In the genomic region with DNA sequence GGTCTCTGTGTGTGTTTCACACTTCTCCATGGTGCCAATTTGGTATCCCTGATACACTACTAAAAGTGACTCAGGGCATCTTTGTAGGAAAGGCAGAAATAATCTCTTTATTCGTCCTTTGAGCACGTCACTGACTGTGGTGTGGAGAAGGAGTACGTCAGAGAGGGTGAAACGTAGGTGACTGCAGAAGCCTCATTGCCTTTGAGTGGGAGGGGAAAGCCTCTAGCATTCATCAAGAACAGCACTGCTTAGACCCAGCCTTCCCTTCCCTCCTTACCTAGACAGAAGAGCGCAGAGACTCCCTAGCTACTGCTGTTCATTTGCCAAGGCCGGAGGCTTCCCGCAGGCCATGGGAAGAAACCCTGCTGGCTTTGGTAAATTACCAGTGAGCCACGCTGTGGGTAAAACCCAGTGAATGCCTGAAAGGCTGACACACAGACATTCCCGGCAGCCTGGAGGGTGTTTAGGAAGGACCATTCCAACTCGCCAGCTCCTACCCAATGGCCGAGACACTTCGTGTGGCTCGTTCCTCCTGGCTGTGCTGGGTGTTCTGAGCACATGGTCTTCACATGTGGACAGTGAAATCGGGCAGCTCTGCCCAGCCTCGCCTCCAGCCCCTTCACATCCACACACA, we compare ENCODE assay signal across 24 mouse cellular contexts. TPM values are rescaled to one million over a fixed set of nuclear protein-coding genes. Genes with fewer than 3 reads are reported as not detected.
DNase-seq lines count a peak whose midpoint lies in the region; ATAC-seq lines count a peak whose summit lies in the region.
"Had no signal": no experiment of that assay in that cellular context is flagged by ENCODE, and none has a peak within 500 bp of the region (broad histone marks: within the 10 kb centered on the region; RNA-seq: fewer than 3 reads in every experiment).

No protein-coding gene starts in this region.

- H3K4me3 ChIP-seq in heart, embryonic 10.5 days, result no peak overlapping the region
- H3K4me3 ChIP-seq in heart, embryonic 12.5 days, result no peak overlapping the region
- no peak overlapping the region for H3K4me3 ChIP-seq in neural tube, embryonic 15.5 days (replicated peaks)
- H3K4me3 ChIP-seq: embryonic facial prominence, embryonic 15.5 days; forebrain, embryonic 10.5 days; hindbrain, embryonic 13.5 days; kidney, embryonic 15.5 days; limb, embryonic 12.5 days; myocyte had no signal

- H3K4me2 ChIP-seq in heart, embryonic 12.5 days, result no peak overlapping the region
- no peak overlapping the region for H3K4me2 ChIP-seq in neural tube, embryonic 15.5 days
- H3K4me2 ChIP-seq: embryonic facial prominence, embryonic 15.5 days; hindbrain, embryonic 13.5 days; kidney, embryonic 15.5 days; limb, embryonic 12.5 days had no signal

- ATAC-seq in heart, embryonic 12.5 days (ENCODE audit: insufficient number of reproducible peaks, low FRiP score), result no peak
- no peak for ATAC-seq in neural tube, embryonic 15.5 days (ENCODE audit: low FRiP score)
- ATAC-seq in CD4-positive, CD25-positive, alpha-beta regulatory T cell, adult 4 months, result no peak

- H3K27me3 ChIP-seq in heart, embryonic 10.5 days (ENCODE audit: insufficient read depth, poor library complexity, severe bottlenecking), result no peaks in the 10 kb centered on the region
- H3K27me3 ChIP-seq in heart, embryonic 12.5 days (replicated peaks), result no peaks in the 10 kb centered on the region
- no peaks in the 10 kb centered on the region for H3K27me3 ChIP-seq in neural tube, embryonic 15.5 days (replicated peaks)
- H3K27me3 ChIP-seq: embryonic facial prominence, embryonic 15.5 days; hindbrain, embryonic 13.5 days; kidney, embryonic 15.5 days; limb, embryonic 12.5 days had no signal

- H3K4me1 ChIP-seq in heart, embryonic 10.5 days, result peaks cover 49% of the 10 kb centered on the region
- H3K4me1 ChIP-seq in heart, embryonic 12.5 days (replicated peaks), result peaks cover 52% of the 10 kb centered on the region
- H3K4me1 ChIP-seq in neural tube, embryonic 15.5 days, result peaks cover 22% of the 10 kb centered on the region
- H3K4me1 ChIP-seq: embryonic facial prominence, embryonic 15.5 days; limb, embryonic 12.5 days had no signal

- H3K9me3 ChIP-seq in heart, embryonic 10.5 days, result no peaks in the 10 kb centered on the region
- no peaks in the 10 kb centered on the region for H3K9me3 ChIP-seq in heart, embryonic 12.5 days (replicated peaks)
- no peaks in the 10 kb centered on the region for H3K9me3 ChIP-seq in neural tube, embryonic 15.5 days (replicated peaks)
- H3K9me3 ChIP-seq: embryonic facial prominence, embryonic 15.5 days; forebrain, embryonic 10.5 days; hindbrain, embryonic 13.5 days; kidney, embryonic 15.5 days; limb, embryonic 12.5 days had no signal

- peaks cover 10% of the 10 kb centered on the region; the same call in 1 of the 2 replicates for H3K36me3 ChIP-seq in heart, embryonic 10.5 days
- no peaks in the 10 kb centered on the region for H3K36me3 ChIP-seq in heart, embryonic 12.5 days
- H3K36me3 ChIP-seq in neural tube, embryonic 15.5 days, result peaks cover 29% of the 10 kb centered on the region

- H3K27ac ChIP-seq in heart, embryonic 10.5 days, result peak overlapping the region; percentile 47; the same call in 1 of the 2 replicates
- no peak overlapping the region for H3K27ac ChIP-seq in heart, embryonic 12.5 days (ENCODE audit: poor library complexity, severe bottlenecking)
- H3K27ac ChIP-seq in neural tube, embryonic 15.5 days (replicated peaks), result 0 out of 2 replicates have a peak overlapping the region, but pooled peaks have one; percentile 4
- H3K27ac ChIP-seq: embryonic facial prominence, embryonic 15.5 days; forebrain, embryonic 10.5 days; hindbrain, embryonic 13.5 days; kidney, embryonic 15.5 days; limb, embryonic 12.5 days; liver, embryonic 14.5 days; stomach, postnatal 0 days had no signal

- no peak for DNase-seq in heart, embryonic 10.5 days (ENCODE audit: low spot score)
- no peak for DNase-seq in neural tube, embryonic 10.5 days (ENCODE audit: extremely low spot score, low spot score)
- peak; percentile 48 to 49 for DNase-seq in cerebellum, adult 18-20 months
- DNase-seq in cerebellum, postnatal 25 days, result peak; percentile 56 to 58
- DNase-seq: embryo, embryonic 11 days; gastrocnemius, postnatal 25 days; midbrain, embryonic 14.5 days; right cerebral cortex, postnatal 25 days; thymus, postnatal 36 days had no signal

- WGBS in heart, embryonic 10.5 days, result 64% methylated on average over 15 of the region's 15 CpGs
- WGBS in heart, embryonic 12.5 days, result 66% methylated on average over 15 of the region's 15 CpGs
- WGBS in neural tube, embryonic 15.5 days, result 73% methylated on average over 15 of the region's 15 CpGs

- H3K9ac ChIP-seq in heart, embryonic 12.5 days, result no peak overlapping the region
- H3K9ac ChIP-seq in neural tube, embryonic 15.5 days (replicated peaks), result no peak overlapping the region
- H3K9ac ChIP-seq: embryonic facial prominence, embryonic 15.5 days; hindbrain, embryonic 13.5 days; kidney, embryonic 15.5 days; limb, embryonic 12.5 days; liver, embryonic 14.5 days had no signal

RNA-seq across cellular contexts. Expression of a gene that starts 17.0 kb away (rescaled TPM):
- not detected in 2 replicates for polyA plus RNA-seq in heart, embryonic 10.5 days (2016; fragmentation: Nextera tagmentation; extraction: Ambion mirVana)
- polyA plus RNA-seq in heart, embryonic 12.5 days (2016; fragmentation: Nextera tagmentation; extraction: Ambion mirVana), result not detected in 2 replicates
- 0.40 and 1.2 TPM in 2 replicates for polyA plus RNA-seq in neural tube, embryonic 15.5 days (2015; fragmentation: Nextera tagmentation; extraction: Ambion mirVana)
- 10 to 100 TPM; 13.5 to 16.6 TPM for polyA plus RNA-seq in CD4-positive, CD25-positive, alpha-beta regulatory T cell, adult 4 months (2017; shearing (Covaris generic))
- polyA plus RNA-seq: C2C12; forebrain, embryonic 10.5 days; heart, postnatal 0 days; intestine, embryonic 14.5 days; limb, embryonic 12.5 days; lung, embryonic 16.5 days; myocyte had no signal

RNA-seq across cellular contexts. Expression of a gene that starts 23.1 kb away (rescaled TPM):
- polyA plus RNA-seq in heart, embryonic 10.5 days (2016; fragmentation: Nextera tagmentation; extraction: Ambion mirVana), result 31.3 and 57.0 TPM in 2 replicates
- polyA plus RNA-seq in heart, embryonic 12.5 days (2016; fragmentation: Nextera tagmentation; extraction: Ambion mirVana), result 58.1 and 63.4 TPM in 2 replicates
- polyA plus RNA-seq in neural tube, embryonic 15.5 days (2015; fragmentation: Nextera tagmentation; extraction: Ambion mirVana), result 7.1 and 7.4 TPM in 2 replicates
- polyA plus RNA-seq in CD4-positive, CD25-positive, alpha-beta regulatory T cell, adult 4 months (2017; shearing (Covaris generic)), result 1 to 10 TPM in 1 of 2 experiments, under 1 TPM in 1; 0.49 to 1.4 TPM
- polyA plus RNA-seq: C2C12, myocyte had no signal

RNA-seq across cellular contexts. Expression of a gene that starts 44.3 kb away (rescaled TPM):
- 8.1 and 10.4 TPM in 2 replicates for polyA plus RNA-seq in heart, embryonic 10.5 days (2016; fragmentation: Nextera tagmentation; extraction: Ambion mirVana)
- 6.3 TPM in 2 replicates for polyA plus RNA-seq in heart, embryonic 12.5 days (2016; fragmentation: Nextera tagmentation; extraction: Ambion mirVana)
- polyA plus RNA-seq in neural tube, embryonic 15.5 days (2015; fragmentation: Nextera tagmentation; extraction: Ambion mirVana), result 11.0 and 11.3 TPM in 2 replicates
- polyA plus RNA-seq in CD4-positive, CD25-positive, alpha-beta regulatory T cell, adult 4 months (2017; shearing (Covaris generic)), result 10 to 100 TPM; 15.1 to 19.9 TPM

Comparison
In these comparisons a context has a peak if more than half of its experiments do, and no peak if none do; other contexts are left out.
1. DNase-seq: peak in cerebellum, adult 18-20 months (2 of 2) and cerebellum, postnatal 25 days (2 of 2); none in heart, embryonic 10.5 days (single experiment) and neural tube, embryonic 10.5 days (single experiment).